Mouse (Mus musculus) kidney, adult 2 months (tissue): Measurements from ENCODE around the gene Psma7.

Experiments
- CTCF ChIP-seq: fragments of 200-500 bp; conservative IDR thresholded peaks from 2 replicates; pipeline ENCODE4 v1.5.1; 2011; ENCODE audit warnings: low read depth, mild to moderate bottlenecking, control low read depth, low read length, moderate library complexity, mixed read lengths; ENCODE audit not compliant: insufficient read depth, insufficient read length
- POLR2A ChIP-seq: fragments of 200-500 bp; IDR thresholded peaks from one replicate; pipeline ENCODE4 v1.6.1; 2011; ENCODE audit warnings: low read depth, low read length, control low read depth

DNA sequence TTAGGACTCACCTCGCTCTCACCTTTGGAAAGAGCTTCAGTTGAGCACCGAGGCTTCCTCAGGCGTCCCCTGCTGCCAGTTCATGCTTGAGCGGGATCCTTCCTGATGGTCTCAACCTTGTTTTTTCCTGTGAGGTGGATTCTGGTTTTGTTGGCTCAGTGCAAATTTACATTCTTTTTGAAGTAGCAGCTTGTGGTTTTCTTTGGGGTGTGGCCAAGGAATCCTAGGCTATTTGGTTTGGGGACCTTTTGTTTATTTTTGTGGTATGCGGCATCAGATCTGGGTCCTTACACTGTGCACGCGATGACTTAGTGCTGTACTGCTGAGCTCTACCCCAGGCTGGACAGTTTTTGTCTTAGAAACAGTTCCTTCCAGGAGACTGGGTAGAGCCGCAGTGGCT, 38.4 kb upstream of the Psma7 start:
- TF ChIP-seq POLR2A (no peak), CTCF (no peak)
